Mouse (Mus musculus) brain, embryonic 14.5 days (tissue): Measurements from ENCODE around the gene Lgi2.

Experiments
- CTCF ChIP-seq: fragments of 200-500 bp; IDR thresholded peaks from 2 replicates; pipeline ENCODE4 v1.5.1; 2012; ENCODE audit warnings: inconsistent platforms, mild to moderate bottlenecking, moderate library complexity, borderline replicate concordance; ENCODE audit not compliant: insufficient read depth, insufficient read length; ENCODE audit errors: extremely low read depth
- POLR2A ChIP-seq: fragments of 200-500 bp; IDR thresholded peaks from 2 replicates; pipeline ENCODE4 v1.6.1; 2012; ENCODE audit warnings: mild to moderate bottlenecking, inconsistent platforms, borderline replicate concordance; ENCODE audit not compliant: poor library complexity, insufficient read depth, insufficient read length, severe bottlenecking; ENCODE audit errors: extremely low read depth

- no peak for TF ChIP-seq CTCF
- TF ChIP-seq POLR2A, result no peak
These were observed 21.1 kb upstream of the Lgi2 start for GRCm38 (mm10) chr5:52587291-52587733.
